Mouse (Mus musculus) lung, postnatal 0 days (tissue): ENCODE results near the gene Nup107. TPM values are rescaled to one million over a fixed set of nuclear protein-coding genes. Genes with fewer than 3 reads are reported as not detected.
"Not testable (repeated sequence)": the region's sequence is repeated elsewhere in the genome, so short reads cannot be mapped to it uniquely, and the experiment has no call there.

Experiments
- ATAC-seq: fragments of 200-750 bp; cut with Nextera tagmentation; 2 replicates; pipeline ENCODE4 v1.8.0; 2017; ENCODE audit warnings: moderate library complexity
- DNase-seq: peaks from one replicate; pipeline ENCODE4 v3.0.0-alpha.2; 2016; ENCODE audit warnings: low spot score
- H3K27ac ChIP-seq: fragments of 300-500 bp; sonication (generic); 2 replicates; pipeline ENCODE4 v1.5.1; 2014; ENCODE audit warnings: antibody characterized with exemption, mild to moderate bottlenecking, low read length, mixed read lengths
- H3K27me3 ChIP-seq: fragments of 300-500 bp; sonication (generic); replicated peaks from 2 replicates; pipeline ENCODE4 v1.6.1; 2014; ENCODE audit warnings: low read length, mixed read lengths; ENCODE audit not compliant: insufficient read depth
- H3K36me3 ChIP-seq: fragments of 300-500 bp; sonication (generic); 2 replicates; pipeline ENCODE4 v1.6.1; 2014; ENCODE audit warnings: low read length, mixed read lengths; ENCODE audit not compliant: insufficient read depth
- H3K4me1 ChIP-seq: fragments of 300-500 bp; sonication (generic); 2 replicates; pipeline ENCODE4 v1.6.1; 2014; ENCODE audit warnings: antibody characterized with exemption, low read depth, low read length, mixed read lengths; ENCODE audit not compliant: insufficient read depth
- H3K4me2 ChIP-seq: fragments of 300-500 bp; sonication (generic); replicated peaks from 2 replicates; pipeline ENCODE4 v1.6.1; 2014; ENCODE audit warnings: low read depth, mild to moderate bottlenecking, low read length, moderate library complexity, mixed read lengths
- H3K4me3 ChIP-seq: fragments of 300-500 bp; sonication (generic); 2 replicates; pipeline ENCODE4 v1.5.1; 2014; ENCODE audit warnings: low read depth, low read length
- H3K9ac ChIP-seq: fragments of 300-500 bp; sonication (generic); replicated peaks from 2 replicates; pipeline ENCODE4 v1.6.1; 2014; ENCODE audit warnings: low read depth, mild to moderate bottlenecking
- H3K9me3 ChIP-seq: fragments of 300-500 bp; sonication (generic); 2 replicates; pipeline ENCODE4 v1.6.1; 2016; ENCODE audit warnings: low read length, mixed read lengths
- CTCF ChIP-seq: IDR thresholded peaks from 2 replicates; pipeline ENCODE4 v1.5.1; 2016; ENCODE audit warnings: antibody characterized with exemption, mild to moderate bottlenecking
- EP300 ChIP-seq: IDR thresholded peaks from 2 replicates; pipeline ENCODE4 v1.6.1; 2016; ENCODE audit warnings: antibody characterized with exemption, mild to moderate bottlenecking, control low read depth
- WGBS: fragments of 180-500 bp; shearing (Covaris S2); extraction: QIAGEN DNeasy Blood & Tissue Kit; methylation state at CpG from one replicate; pipeline ENCODE4 v1.1.7; 2014; 5-methylcytosine and 5-hydroxymethylcytosine counted together
- polyA plus RNA-seq: library from polyadenylated mRNA; unstranded; fragments of >200 nt; fragmentation: Nextera tagmentation; extraction: Ambion mirVana; gene quantifications from 2 replicates; pipeline ENCODE4 v1.2.1, GENCODE M21; 2015

Gene Nup107
- polyA plus RNA-seq, 1 experiment from 2014 or later = 15.2 TPM

GRCm38 (mm10) chr10:117760831-117761335 lies 31.6 kb downstream of the Nup107 start:
- no peak for DNase-seq
- Histone ChIP-seq H3K27me3 (no peaks in the 10 kb centered on the region), H3K4me1 (no peaks in the 10 kb centered on the region), H3K9ac (no peak overlapping the region), H3K36me3 (peaks cover 25% of the 10 kb centered on the region), H3K4me2 (no peak overlapping the region), H3K4me3 (no peak overlapping the region), H3K27ac (no peak overlapping the region), H3K9me3 (no peaks in the 10 kb centered on the region)
- TF ChIP-seq EP300 (no peak), CTCF (no peak)
- ATAC-seq = no peak
- 90% methylated on average over 9 of the region's 9 CpGs for WGBS

DNA sequence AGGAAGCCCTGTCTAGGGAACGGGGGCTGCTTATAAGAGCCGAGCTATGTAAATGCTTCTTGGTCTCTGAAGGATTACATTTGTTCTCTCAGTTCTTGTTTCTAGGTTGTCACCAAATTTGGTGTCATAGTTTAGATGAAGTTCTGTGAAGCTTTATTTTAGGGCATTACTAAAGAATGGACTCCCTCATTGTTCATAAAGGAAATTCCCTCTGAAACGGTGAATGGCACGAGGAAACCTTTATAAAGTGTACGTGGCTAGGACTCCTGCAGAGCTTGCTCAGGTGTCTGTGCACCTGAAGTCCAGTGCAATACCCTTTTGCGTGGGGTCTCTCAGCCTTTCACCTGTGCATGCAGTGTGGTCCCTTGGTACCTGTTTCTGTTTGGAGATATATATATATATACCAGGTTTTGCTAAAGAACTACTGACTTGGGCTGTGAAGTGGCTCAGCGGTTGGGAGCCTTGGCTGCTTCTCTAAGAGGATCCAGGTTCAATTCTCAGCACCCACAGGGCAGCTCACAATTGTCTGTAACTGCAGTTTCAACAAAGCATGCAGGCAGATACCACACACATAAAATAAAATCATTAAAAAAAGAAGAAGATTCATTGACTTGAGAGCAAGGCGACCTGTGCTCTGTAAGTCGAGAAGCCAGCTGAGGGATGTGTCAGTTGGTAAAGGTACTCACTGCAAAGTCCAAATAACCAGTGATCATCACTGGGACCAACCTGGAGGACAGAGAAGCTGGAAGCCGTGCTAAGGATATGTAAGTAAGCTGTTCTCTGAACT lies 32.5 kb downstream of the Nup107 start:
- no peak overlapping the region for H3K4me2 ChIP-seq
- H3K27me3 ChIP-seq = no peaks in the 10 kb centered on the region
- H3K4me1 ChIP-seq = no peaks in the 10 kb centered on the region
- no peaks in the 10 kb centered on the region for H3K9me3 ChIP-seq
- H3K27ac ChIP-seq = no peak overlapping the region
- DNase-seq (no peak), ATAC-seq (no peak)
- WGBS = 91% methylated on average over 10 of the region's 10 CpGs
- H3K9ac ChIP-seq = no peak overlapping the region
- TF ChIP-seq EP300 (no peak), CTCF (no peak)
- H3K36me3 ChIP-seq = peaks cover 21% of the 10 kb centered on the region
- H3K4me3 ChIP-seq = no peak overlapping the region

GRCm38 (mm10) chr10:117758749-117759727 lies 33.5 kb downstream of the Nup107 start:
- TF ChIP-seq CTCF (no peak), EP300 (no peak)
- DNase-seq (no peak), ATAC-seq (no peak)
- no peak overlapping the region for H3K27ac ChIP-seq
- no peaks in the 10 kb centered on the region for H3K27me3 ChIP-seq
- H3K4me2 ChIP-seq = no peak overlapping the region
- H3K4me1 ChIP-seq = no peaks in the 10 kb centered on the region
- no peaks in the 10 kb centered on the region for H3K9me3 ChIP-seq
- WGBS = 88% methylated on average over 18 of the region's 18 CpGs
- peaks cover 21% of the 10 kb centered on the region for H3K36me3 ChIP-seq
- no peak overlapping the region for H3K4me3 ChIP-seq
- H3K9ac ChIP-seq = no peak overlapping the region

DNA sequence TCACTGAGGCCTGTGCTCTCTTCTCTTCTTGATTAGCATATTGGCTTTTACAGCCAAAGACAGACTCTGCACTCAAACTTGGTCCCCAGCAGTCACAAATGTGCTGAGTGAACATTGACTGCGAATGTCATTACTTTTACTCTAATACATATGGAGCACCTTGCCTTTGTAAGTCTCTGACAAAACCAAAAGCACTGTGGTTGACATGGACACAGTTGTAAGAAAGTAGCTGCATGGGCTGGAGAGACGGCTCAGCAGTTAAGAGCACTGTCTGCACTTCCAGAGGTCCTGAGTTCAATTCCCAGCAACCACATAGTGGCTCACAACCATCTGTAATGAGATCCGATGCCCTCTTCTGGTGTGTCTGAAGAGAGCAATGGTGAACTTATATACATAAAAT lies 34.2 kb downstream of the Nup107 start:
- not testable (repeated sequence) for H3K4me3 ChIP-seq, H3K9ac ChIP-seq, H3K9me3 ChIP-seq, ATAC-seq, H3K27me3 ChIP-seq, H3K4me2 ChIP-seq, DNase-seq, H3K4me1 ChIP-seq, H3K27ac ChIP-seq
- H3K36me3 ChIP-seq = peaks cover 21% of the 10 kb centered on the region
- 96% methylated on average over 3 of the region's 3 CpGs for WGBS

DNA sequence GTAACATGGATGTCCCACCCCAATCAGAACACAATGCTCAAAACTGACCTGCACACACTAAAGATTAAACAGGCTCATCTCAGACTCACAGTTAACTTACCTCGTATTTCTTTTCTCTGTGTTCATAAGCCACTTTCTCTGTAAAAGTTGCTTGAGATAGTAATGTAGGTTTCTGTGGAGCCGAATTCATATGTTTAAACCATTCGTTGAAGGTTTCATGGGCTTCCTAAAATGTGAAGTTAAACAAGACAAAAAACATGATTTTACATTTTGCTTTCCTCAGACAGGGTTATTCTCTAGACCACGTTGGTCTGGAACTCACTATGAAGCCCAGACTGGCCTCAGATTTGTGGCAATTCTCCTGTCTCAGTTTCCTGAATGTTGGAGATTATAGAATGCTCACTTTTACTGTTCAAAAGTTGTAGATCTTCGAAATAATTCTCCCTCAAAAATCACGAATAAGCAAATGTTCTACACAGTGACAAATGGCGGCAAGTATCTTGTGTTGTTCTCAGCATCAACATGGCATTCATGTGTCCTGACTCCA lies 34.6 kb downstream of the Nup107 start:
- H3K4me1 ChIP-seq = no peaks in the 10 kb centered on the region
- ATAC-seq (no peak), DNase-seq (no peak)
- WGBS = 93% methylated on average over 7 of the region's 7 CpGs
- no peak overlapping the region for H3K4me2 ChIP-seq
- H3K27ac ChIP-seq = no peak overlapping the region
- no peaks in the 10 kb centered on the region for H3K27me3 ChIP-seq
- H3K4me3 ChIP-seq = no peak overlapping the region
- H3K36me3 ChIP-seq = peaks cover 21% of the 10 kb centered on the region
- H3K9me3 ChIP-seq = no peaks in the 10 kb centered on the region
- TF ChIP-seq EP300 (no peak), CTCF (no peak)
- no peak overlapping the region for H3K9ac ChIP-seq

- Histone ChIP-seq H3K9ac (no peak overlapping the region), H3K27me3 (no peaks in the 10 kb centered on the region), H3K4me2 (no peak overlapping the region), H3K4me3 (no peak overlapping the region), H3K27ac (no peak overlapping the region), H3K9me3 (no peaks in the 10 kb centered on the region), H3K36me3 (peaks cover 22% of the 10 kb centered on the region), H3K4me1 (no peaks in the 10 kb centered on the region)
- ATAC-seq = no peak
- DNase-seq = no peak
- WGBS = 82% methylated on average over 1 of the region's 1 CpGs
- TF ChIP-seq CTCF (no peak), EP300 (no peak)
Measured at GRCm38 (mm10) chr10:117757259-117757658, 35.2 kb downstream of the Nup107 start.
